Mouse (Mus musculus) limb, embryonic 11.5 days (tissue): Measurements from ENCODE around the gene Asic2. TPM values are rescaled to one million over a fixed set of nuclear protein-coding genes. Genes with fewer than 3 reads are reported as not detected.

Experiments used
- ATAC-seq: fragments of 200-750 bp; cut with Nextera tagmentation; 2 replicates; pipeline ENCODE4 v1.8.0; 2017; ENCODE audit warnings: low read depth; ENCODE audit not compliant: insufficient number of reproducible peaks, low FRiP score, low TSS enrichment
- DNase-seq: peaks from one replicate; pipeline ENCODE4 v3.0.0-alpha.2; 2015; ENCODE audit warnings: low spot score
- H3K27ac ChIP-seq: fragments of 300-500 bp; sonication (generic); replicated peaks from 2 replicates; pipeline ENCODE4 v1.5.1; 2014; ENCODE audit warnings: low read depth, mild to moderate bottlenecking, low read length
- H3K27me3 ChIP-seq: fragments of 300-500 bp; sonication (generic); 2 replicates; pipeline ENCODE4 v1.6.1; 2014; ENCODE audit warnings: mild to moderate bottlenecking, low read length, mixed read lengths; ENCODE audit not compliant: control insufficient read depth, insufficient read depth
- H3K36me3 ChIP-seq: fragments of 300-500 bp; sonication (generic); 2 replicates; pipeline ENCODE4 v1.6.1; 2014; ENCODE audit warnings: mild to moderate bottlenecking, low read length, moderate library complexity, mixed read lengths; ENCODE audit not compliant: control insufficient read depth, insufficient read depth
- H3K4me1 ChIP-seq: fragments of 300-500 bp; sonication (generic); 2 replicates; pipeline ENCODE4 v1.6.1; 2014; ENCODE audit warnings: low read length, mixed read lengths; ENCODE audit not compliant: control insufficient read depth, insufficient read depth
- H3K4me2 ChIP-seq: fragments of 300-500 bp; sonication (generic); 2 replicates; pipeline ENCODE4 v1.6.1; 2014; ENCODE audit warnings: low read depth, mild to moderate bottlenecking, moderate library complexity; ENCODE audit not compliant: severe bottlenecking
- H3K4me3 ChIP-seq: fragments of 300-500 bp; sonication (generic); 2 replicates; pipeline ENCODE4 v1.5.1; 2014; ENCODE audit warnings: low read depth, low read length
- H3K9ac ChIP-seq: fragments of 300-500 bp; sonication (generic); 2 replicates; pipeline ENCODE4 v1.6.1; 2014; ENCODE audit warnings: mild to moderate bottlenecking, low read length
- H3K9me3 ChIP-seq: fragments of 300-500 bp; sonication (generic); 2 replicates; pipeline ENCODE4 v1.6.1; 2016; ENCODE audit warnings: low read length; ENCODE audit not compliant: control insufficient read depth
- WGBS: fragments of 180-500 bp; shearing (Covaris S2); extraction: QIAGEN DNeasy Blood & Tissue Kit; methylation state at CpG from one replicate; pipeline ENCODE4 v1.1.7; 2014; 5-methylcytosine and 5-hydroxymethylcytosine counted together
- polyA plus RNA-seq: library from polyadenylated mRNA; unstranded; fragments of >200 nt; fragmentation: Nextera tagmentation; extraction: Ambion mirVana; gene quantifications from 2 replicates; pipeline ENCODE4 v1.2.1, GENCODE M21; 2014

The Asic2 gene
- polyA plus RNA-seq, 1 experiment from 2014 or later, result 0.27 TPM

DNA sequence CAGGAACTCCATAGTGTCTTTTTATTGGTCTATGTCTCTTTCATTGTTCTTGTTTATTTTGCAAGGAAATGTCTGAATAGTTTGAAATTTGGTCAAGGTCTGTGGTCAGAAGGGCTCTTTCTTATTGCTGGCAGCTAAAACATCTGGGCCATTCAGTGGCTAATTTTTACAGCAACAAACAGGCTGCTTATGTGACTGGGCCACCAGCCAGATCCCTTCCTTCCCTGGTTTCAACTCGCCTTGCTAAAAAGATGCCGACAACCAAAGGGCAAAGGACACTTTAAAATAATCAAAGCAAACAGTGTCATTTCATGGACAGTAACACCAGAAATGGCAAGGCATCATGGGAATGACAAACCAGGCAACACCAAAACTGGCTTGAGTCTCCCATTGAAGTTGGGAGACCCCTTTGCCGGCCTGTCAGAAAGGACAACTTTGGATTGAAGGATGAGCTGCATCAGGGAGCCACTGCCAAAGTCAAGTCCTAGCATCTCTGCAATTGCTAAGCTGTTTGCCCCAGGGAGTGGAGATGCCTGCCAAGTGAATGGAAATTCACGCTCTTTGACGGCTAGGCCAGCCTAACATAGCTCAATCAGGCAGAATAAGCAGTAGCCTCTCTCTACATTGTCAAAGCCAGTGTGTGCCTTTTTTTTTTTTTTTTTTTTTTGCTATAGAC is 123.1 kb downstream of the Asic2 start:
- no peaks in the 10 kb centered on the region for H3K4me1 ChIP-seq
- no peaks in the 10 kb centered on the region for H3K27me3 ChIP-seq
- no peak overlapping the region for H3K4me3 ChIP-seq
- DNase-seq (no peak), ATAC-seq (no peak)
- no peaks in the 10 kb centered on the region for H3K9me3 ChIP-seq
- H3K27ac ChIP-seq, result no peak overlapping the region
- H3K4me2 ChIP-seq, result no peak overlapping the region
- no peak overlapping the region for H3K9ac ChIP-seq
- no peaks in the 10 kb centered on the region for H3K36me3 ChIP-seq
- WGBS, result 71% methylated on average over 5 of the region's 5 CpGs

DNA sequence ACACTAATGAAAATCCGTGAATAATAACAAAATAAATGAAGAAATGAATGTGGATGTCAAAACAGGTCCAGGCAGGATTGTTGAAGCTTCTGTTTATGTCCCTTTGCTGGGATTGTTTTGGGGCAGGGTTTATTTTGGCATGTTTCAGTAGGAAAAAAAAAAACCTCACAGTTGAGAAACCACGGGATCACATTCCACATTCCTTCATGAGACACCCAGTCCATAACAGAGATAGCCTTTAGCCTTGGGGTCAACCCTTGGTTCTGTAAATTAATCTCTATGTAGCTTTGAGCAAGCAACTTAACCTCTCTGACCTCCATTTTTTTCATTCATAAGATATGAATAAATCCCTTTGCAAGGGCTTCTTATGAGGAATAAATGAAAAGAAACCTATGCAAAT is 127.3 kb downstream of the Asic2 start:
- H3K4me1 ChIP-seq, result no peaks in the 10 kb centered on the region
- no peaks in the 10 kb centered on the region for H3K36me3 ChIP-seq
- no peak overlapping the region for H3K4me3 ChIP-seq
- no peak overlapping the region for H3K27ac ChIP-seq
- no peak overlapping the region for H3K4me2 ChIP-seq
- ATAC-seq, result no peak
- no peaks in the 10 kb centered on the region for H3K27me3 ChIP-seq
- H3K9me3 ChIP-seq, result no peaks in the 10 kb centered on the region
- no peak overlapping the region for H3K9ac ChIP-seq
- WGBS, result 64% methylated on average over 2 of the region's 2 CpGs
- no peak for DNase-seq

DNA sequence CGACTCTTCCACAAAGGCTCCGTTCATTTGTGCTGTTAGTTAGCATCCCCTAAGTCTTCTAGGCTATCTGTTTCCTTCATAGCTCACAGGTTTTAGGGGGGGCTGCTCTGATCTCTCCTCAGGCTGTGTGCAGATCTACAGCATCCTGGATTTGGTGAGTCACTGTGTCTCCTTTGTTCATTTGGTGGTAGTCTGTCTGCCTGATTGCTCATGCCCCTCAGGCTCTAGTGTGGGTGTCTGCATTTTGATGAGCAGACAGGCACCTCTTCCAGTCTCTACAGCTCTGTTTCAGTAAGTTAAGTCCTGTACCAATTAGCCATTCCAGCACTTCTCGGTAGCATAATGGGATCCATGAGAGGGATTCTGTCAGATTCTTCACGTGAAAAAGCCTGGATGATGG is 129.8 kb downstream of the Asic2 start:
- DNase-seq, result no peak
- no peaks in the 10 kb centered on the region for H3K9me3 ChIP-seq
- no peaks in the 10 kb centered on the region for H3K36me3 ChIP-seq
- H3K27ac ChIP-seq, result no peak overlapping the region
- no peak overlapping the region for H3K9ac ChIP-seq
- H3K4me1 ChIP-seq, result no peaks in the 10 kb centered on the region
- 79% methylated on average over 4 of the region's 4 CpGs for WGBS
- H3K4me3 ChIP-seq, result no peak overlapping the region
- no peaks in the 10 kb centered on the region for H3K27me3 ChIP-seq
- no peak for ATAC-seq
- H3K4me2 ChIP-seq, result no peak overlapping the region

DNA sequence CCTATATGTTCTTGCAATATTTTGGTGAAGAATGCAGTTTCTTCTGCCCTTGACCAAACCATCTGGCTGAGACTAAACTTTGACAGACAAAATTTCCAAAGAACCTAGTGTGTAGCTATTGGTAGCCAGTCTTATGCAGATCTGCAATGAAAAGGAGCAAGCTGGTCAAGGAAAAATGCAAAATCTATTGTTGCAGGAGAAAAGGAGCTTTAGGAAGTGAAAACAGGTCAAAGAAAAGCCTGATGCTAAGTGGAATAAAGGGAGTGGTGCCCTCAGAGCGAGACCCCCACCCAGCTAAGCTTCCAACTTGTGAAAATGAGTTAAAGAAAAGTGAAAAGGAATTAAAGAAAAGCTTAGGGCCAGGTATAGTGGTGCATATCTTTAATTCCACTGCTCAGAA is 135.9 kb downstream of the Asic2 start:
- H3K9me3 ChIP-seq, result no peaks in the 10 kb centered on the region
- H3K27me3 ChIP-seq, result no peaks in the 10 kb centered on the region
- no peak overlapping the region for H3K4me3 ChIP-seq
- no peak overlapping the region for H3K27ac ChIP-seq
- WGBS, result 85% methylated on average over 1 of the region's 1 CpGs
- no peaks in the 10 kb centered on the region for H3K36me3 ChIP-seq
- H3K4me1 ChIP-seq, result no peaks in the 10 kb centered on the region
- H3K4me2 ChIP-seq, result no peak overlapping the region
- H3K9ac ChIP-seq, result no peak overlapping the region
- no peak for DNase-seq
- no peak for ATAC-seq

DNA sequence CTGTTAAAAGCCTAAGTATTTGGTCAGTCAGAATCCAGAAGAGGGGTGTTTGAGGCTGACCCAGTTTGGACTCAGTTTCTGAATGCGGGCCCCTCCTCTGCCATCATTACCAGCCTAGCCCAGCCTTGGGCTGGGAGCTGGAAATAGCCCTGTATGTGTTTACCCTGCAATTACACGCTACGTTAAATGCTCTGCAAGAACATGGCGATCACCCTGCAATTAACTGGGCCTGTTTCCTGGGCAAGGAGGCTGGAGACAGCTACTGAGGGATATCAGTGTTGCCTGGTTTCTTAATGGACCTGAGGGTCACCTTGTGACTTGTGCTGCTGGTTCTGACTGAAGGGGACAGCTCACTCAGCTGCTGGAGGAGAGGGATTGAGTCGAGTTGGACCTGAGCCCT is 151.7 kb downstream of the Asic2 start:
- Histone ChIP-seq H3K4me2 (no peak overlapping the region), H3K27me3 (no peaks in the 10 kb centered on the region), H3K27ac (no peak overlapping the region), H3K4me3 (no peak overlapping the region), H3K9ac (no peak overlapping the region), H3K9me3 (no peaks in the 10 kb centered on the region), H3K36me3 (no peaks in the 10 kb centered on the region), H3K4me1 (no peaks in the 10 kb centered on the region)
- 59% methylated on average over 5 of the region's 5 CpGs for WGBS
- no peak for DNase-seq
- no peak for ATAC-seq

DNA sequence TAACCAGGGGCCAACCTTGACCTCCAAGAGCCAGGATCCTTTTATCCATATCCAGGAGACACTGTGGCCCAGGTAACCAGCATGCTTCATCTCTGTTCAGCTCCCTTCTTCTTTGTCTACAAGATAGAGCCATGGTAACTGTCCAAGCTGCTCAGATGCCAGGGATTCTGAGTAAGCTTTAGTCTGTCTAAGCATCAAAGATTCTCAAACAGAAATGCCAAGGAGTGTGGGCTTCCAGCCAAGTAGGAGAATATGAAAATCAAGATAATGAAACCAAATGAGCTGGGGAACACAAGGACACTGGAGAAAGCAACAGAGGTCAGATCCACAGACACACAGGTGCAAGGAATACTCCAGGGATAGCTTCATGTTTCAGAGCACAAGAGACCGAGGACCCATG is 153.4 kb downstream of the Asic2 start:
- no peak overlapping the region for H3K9ac ChIP-seq
- H3K36me3 ChIP-seq, result no peaks in the 10 kb centered on the region
- DNase-seq (no peak), ATAC-seq (no peak)
- WGBS, result 84% methylated on average over 1 of the region's 1 CpGs
- H3K4me1 ChIP-seq, result no peaks in the 10 kb centered on the region
- H3K27me3 ChIP-seq, result no peaks in the 10 kb centered on the region
- H3K4me3 ChIP-seq, result no peak overlapping the region
- H3K4me2 ChIP-seq, result no peak overlapping the region
- H3K9me3 ChIP-seq, result no peaks in the 10 kb centered on the region
- no peak overlapping the region for H3K27ac ChIP-seq

DNA sequence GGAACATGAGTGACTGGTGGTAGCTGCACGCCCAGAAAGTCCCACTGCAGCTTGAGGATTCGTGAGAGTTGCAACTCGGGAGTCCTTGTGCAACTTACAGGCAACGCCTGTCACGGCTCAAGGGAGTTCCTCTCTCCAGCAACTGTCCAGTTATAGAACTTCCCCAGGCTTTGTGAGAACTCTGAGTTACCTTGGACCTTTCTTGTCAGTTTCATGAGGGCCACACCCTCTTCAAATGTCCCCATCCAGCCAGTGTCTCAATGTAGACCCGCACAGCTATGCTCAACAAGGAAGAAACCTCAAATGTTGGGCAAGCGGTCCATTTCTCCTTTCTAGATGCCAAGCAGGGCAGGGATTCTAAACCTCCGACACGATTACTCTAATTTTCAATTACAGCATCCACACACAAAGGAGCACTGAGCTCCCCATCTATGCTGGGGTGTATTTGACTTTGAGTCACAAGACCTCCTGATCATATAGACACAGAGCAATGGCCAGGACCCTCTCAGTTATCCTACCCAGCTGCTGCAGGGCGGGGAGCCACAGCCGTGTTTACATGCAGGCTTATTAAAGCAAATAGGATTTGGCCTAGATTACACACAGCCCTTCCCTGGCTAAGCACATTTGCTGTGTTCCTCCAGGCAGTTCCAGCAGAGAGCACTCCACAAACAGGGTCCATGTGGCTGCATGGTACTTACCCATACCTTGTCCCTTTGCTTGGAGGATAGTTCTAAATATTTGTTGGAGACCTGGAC is 161.2 kb downstream of the Asic2 start:
- Histone ChIP-seq H3K4me1 (no peaks in the 10 kb centered on the region), H3K9me3 (no peaks in the 10 kb centered on the region), H3K4me3 (no peak overlapping the region), H3K27ac (no peak overlapping the region), H3K36me3 (no peaks in the 10 kb centered on the region), H3K4me2 (no peak overlapping the region), H3K9ac (no peak overlapping the region), H3K27me3 (no peaks in the 10 kb centered on the region)
- no peak for ATAC-seq
- no peak for DNase-seq
- WGBS, result 84% methylated on average over 11 of the region's 11 CpGs

DNA sequence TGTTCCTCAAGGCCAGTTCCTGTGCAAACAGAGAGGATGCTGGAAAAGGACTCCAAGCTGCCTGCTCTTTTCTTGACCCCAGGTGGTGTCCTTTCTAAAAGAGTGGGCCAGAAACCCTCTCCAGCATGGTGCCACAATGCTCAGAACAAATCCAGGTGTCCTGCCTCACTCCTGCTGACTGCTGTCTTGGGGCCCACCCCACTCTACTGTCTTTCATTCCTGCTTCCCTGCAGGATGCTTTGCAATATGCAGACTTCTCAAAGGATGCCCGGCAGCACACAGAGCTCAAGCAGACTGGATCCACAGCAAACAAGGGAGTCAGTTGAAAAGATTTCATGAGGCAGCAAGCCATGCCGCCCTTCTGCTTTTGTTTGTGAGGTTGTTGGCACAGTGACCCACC is 164.7 kb downstream of the Asic2 start:
- H3K9ac ChIP-seq, result no peak overlapping the region
- H3K4me2 ChIP-seq, result no peak overlapping the region
- no peaks in the 10 kb centered on the region for H3K36me3 ChIP-seq
- H3K27me3 ChIP-seq, result no peaks in the 10 kb centered on the region
- WGBS, result 53% methylated on average over 2 of the region's 2 CpGs
- no peak overlapping the region for H3K4me3 ChIP-seq
- H3K4me1 ChIP-seq, result no peaks in the 10 kb centered on the region
- ATAC-seq, result no peak
- DNase-seq, result no peak
- H3K27ac ChIP-seq, result no peak overlapping the region
- no peaks in the 10 kb centered on the region for H3K9me3 ChIP-seq
